ENCODE assay signal across 11 mouse cellular contexts in the genomic region with DNA sequence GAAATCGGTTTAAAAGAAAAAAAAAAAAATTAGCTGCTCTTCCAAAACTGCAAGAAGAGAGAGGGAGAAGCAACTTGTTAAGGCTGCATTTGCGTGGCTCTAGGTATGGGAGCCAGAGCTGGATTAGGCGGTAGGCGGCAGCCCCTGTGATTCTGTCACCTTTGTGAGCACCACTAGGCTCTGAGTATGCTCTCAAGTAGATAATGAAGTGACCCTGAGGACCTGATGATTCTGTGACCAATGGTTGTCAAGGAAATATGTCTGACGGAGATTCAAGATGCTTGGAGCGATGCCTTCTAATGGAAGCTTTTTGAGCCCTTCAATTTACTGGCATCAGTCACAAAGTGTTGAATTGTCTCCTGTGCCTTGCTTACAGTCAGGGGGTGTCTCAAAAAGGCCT.
DNase-seq lines count a peak whose midpoint lies in the region; ATAC-seq and TF ChIP-seq lines count a peak whose summit lies in the region.
"Had no signal": no experiment of that assay in that cellular context is flagged by ENCODE, and none has a peak within 500 bp of the region (broad histone marks: within the 10 kb centered on the region; RNA-seq: fewer than 3 reads in every experiment).

No protein-coding gene starts in this region.

- H3K36me3 ChIP-seq in E14TG2a.4 (ENCODE audit: insufficient read depth, low read length) = peaks cover 7% of the 10 kb centered on the region; the same call in 1 of the 2 replicates
- no peaks in the 10 kb centered on the region for H3K36me3 ChIP-seq in forebrain, embryonic 16.5 days (ENCODE audit: control insufficient read depth, insufficient read depth)
- peaks cover 14% of the 10 kb centered on the region for H3K36me3 ChIP-seq in midbrain, embryonic 10.5 days
- H3K36me3 ChIP-seq: liver, embryonic 13.5 days had no signal

- peak overlapping the region; percentile 36 for H3K4me3 ChIP-seq in gastrocnemius, adult 2 months
- 0 out of 2 replicates have a peak overlapping the region, but pooled peaks have one; percentile 91 for H3K4me3 ChIP-seq in E14TG2a.4 (replicated peaks; ENCODE audit: low read length)
- peak overlapping the region; percentile 99 for H3K4me3 ChIP-seq in forebrain, embryonic 16.5 days (replicated peaks; ENCODE audit: low read length)
- peak overlapping the region; percentile 76 for H3K4me3 ChIP-seq in midbrain, embryonic 10.5 days

- peaks cover 6% of the 10 kb centered on the region; the same call in 1 of the 2 replicates for H3K27me3 ChIP-seq in E14TG2a.4 (ENCODE audit: insufficient read depth, low read length)
- no peaks in the 10 kb centered on the region for H3K27me3 ChIP-seq in forebrain, embryonic 16.5 days (replicated peaks; ENCODE audit: control insufficient read depth, insufficient read depth, low read length)
- H3K27me3 ChIP-seq in midbrain, embryonic 10.5 days (ENCODE audit: low read depth, poor library complexity, severe bottlenecking) = peaks cover 55% of the 10 kb centered on the region

- TF ChIP-seq CTCF in gastrocnemius, adult 2 months (IDR thresholded peaks at IDR 0.05) = no peak
- no peak for TF ChIP-seq CTCF in E14TG2a.4 (conservative IDR thresholded peaks at IDR 0.05; ENCODE audit: low read length)

- H3K9me3 ChIP-seq in E14TG2a.4 (ENCODE audit: low read length) = no peaks in the 10 kb centered on the region
- H3K9me3 ChIP-seq in forebrain, embryonic 16.5 days (ENCODE audit: control insufficient read depth, low read length) = no peaks in the 10 kb centered on the region
- H3K9me3 ChIP-seq in midbrain, embryonic 10.5 days (replicated peaks) = no peaks in the 10 kb centered on the region
- H3K9me3 ChIP-seq: liver, embryonic 13.5 days had no signal

- H3K9ac ChIP-seq in forebrain, embryonic 16.5 days (replicated peaks; ENCODE audit: low read depth, low read length) = peak overlapping the region; percentile 100
- H3K9ac ChIP-seq: liver, embryonic 13.5 days had no signal

- WGBS in forebrain, embryonic 16.5 days = 6% methylated on average over 6 of the region's 6 CpGs
- WGBS in midbrain, embryonic 10.5 days = 11% methylated on average over 6 of the region's 6 CpGs

- intact Hi-C loops in gastrocnemius, adult 2 months (cut with DNase I) = loop anchor here (2.0 to 10.0 kb wide), 5 partner anchors 47 to 579 kb away; no protein-coding TSS in a partner anchor
- intact Hi-C loops in left cerebral cortex, postnatal 36 days (cut with DNase I) = loop anchor here (5.0 to 10.0 kb wide), 5 partner anchors 109 to 579 kb away; no protein-coding TSS in a partner anchor

- no peak for ATAC-seq in forebrain, embryonic 16.5 days
- ATAC-seq in erythroid progenitor cell, adult 5-6 weeks (replicated peaks; ENCODE audit: low FRiP score, poor library complexity, severe bottlenecking) = no peak

- peak overlapping the region; percentile 60 for H3K4me2 ChIP-seq in forebrain, embryonic 16.5 days (ENCODE audit: low read length)

- peaks cover 41% of the 10 kb centered on the region for H3K4me1 ChIP-seq in E14TG2a.4 (replicated peaks; ENCODE audit: low read depth, low read length)
- peaks cover 41% of the 10 kb centered on the region for H3K4me1 ChIP-seq in forebrain, embryonic 16.5 days (replicated peaks; ENCODE audit: control insufficient read depth, insufficient read depth, low read length)
- peaks cover 71% of the 10 kb centered on the region for H3K4me1 ChIP-seq in midbrain, embryonic 10.5 days
- H3K4me1 ChIP-seq: liver, embryonic 13.5 days had no signal

- no peak for DNase-seq in gastrocnemius, adult 2 months
- no peak for DNase-seq in gastrocnemius, adult 18-20 months (ENCODE audit: low spot score)
- DNase-seq in midbrain, embryonic 10.5 days (ENCODE audit: low spot score) = no peak
- no peak for DNase-seq in spleen, postnatal 10 days (ENCODE audit: low spot score in 2 of 2)
- no peak for DNase-seq in left cerebral cortex, postnatal 36 days (ENCODE audit: low spot score in 2 of 2)
- DNase-seq: cerebellum, adult 9-10 months; heart, postnatal 14 days; liver, embryonic 13.5 days had no signal

- H3K27ac ChIP-seq in gastrocnemius, adult 2 months = no peak overlapping the region
- H3K27ac ChIP-seq in forebrain, embryonic 16.5 days (ENCODE audit: low read length) = peak overlapping the region; percentile 99
- peak overlapping the region; percentile 100; the same call in 1 of the 2 replicates for H3K27ac ChIP-seq in midbrain, embryonic 10.5 days (replicated peaks)
- H3K27ac ChIP-seq: liver, embryonic 13.5 days had no signal

Comparison
In these comparisons a context has a peak if more than half of its experiments do, and no peak if none do; other contexts are left out.
1. H3K4me3 ChIP-seq: peak in every context shown above with its lines; median percentile 99 in forebrain, embryonic 16.5 days; 91 in E14TG2a.4; 76 in midbrain, embryonic 10.5 days; 36 in gastrocnemius, adult 2 months.